Mouse (Mus musculus) heart, adult 2 months (tissue): ENCODE results near the gene Lcor.

Experiments used
- CTCF ChIP-seq: fragments of 200-600 bp; IDR thresholded peaks from 2 replicates; pipeline ENCODE4 v1.8.1; 2022; ENCODE audit warnings: antibody characterized with exemption, mild to moderate bottlenecking, moderate library complexity
- EP300 ChIP-seq: fragments of 200-500 bp; IDR thresholded peaks from 2 replicates; pipeline ENCODE4 v1.6.1; 2011; ENCODE audit warnings: low read depth, low read length, control low read depth; ENCODE audit not compliant: insufficient read depth
- POLR2A ChIP-seq: fragments of 200-500 bp; IDR thresholded peaks from 2 replicates; pipeline ENCODE4 v1.6.1; 2011; ENCODE audit warnings: mild to moderate bottlenecking, low read depth, low read length, control low read depth; ENCODE audit not compliant: insufficient read depth

- TF ChIP-seq EP300 (no peak), CTCF (no peak), POLR2A (no peak)
Observed at GRCm38 (mm10) chr19:41577576-41577975, 95.1 kb downstream of the Lcor start.
